Mouse (Mus musculus) embryonic fibroblast, embryonic 13.5 days (primary cell): Measurements from ENCODE around the gene Slc35e3.

Experiments used
- CTCF ChIP-seq: IDR thresholded peaks from 2 replicates; pipeline ENCODE4 v1.5.1; 2011; ENCODE audit warnings: mild to moderate bottlenecking, control low read depth, low read length, moderate library complexity, borderline replicate concordance; ENCODE audit not compliant: insufficient read depth
- POLR2A ChIP-seq: IDR thresholded peaks from 2 replicates; pipeline ENCODE4 v1.6.1; 2011; ENCODE audit warnings: low read depth, mild to moderate bottlenecking, control low read depth, low read length, moderate library complexity

DNA sequence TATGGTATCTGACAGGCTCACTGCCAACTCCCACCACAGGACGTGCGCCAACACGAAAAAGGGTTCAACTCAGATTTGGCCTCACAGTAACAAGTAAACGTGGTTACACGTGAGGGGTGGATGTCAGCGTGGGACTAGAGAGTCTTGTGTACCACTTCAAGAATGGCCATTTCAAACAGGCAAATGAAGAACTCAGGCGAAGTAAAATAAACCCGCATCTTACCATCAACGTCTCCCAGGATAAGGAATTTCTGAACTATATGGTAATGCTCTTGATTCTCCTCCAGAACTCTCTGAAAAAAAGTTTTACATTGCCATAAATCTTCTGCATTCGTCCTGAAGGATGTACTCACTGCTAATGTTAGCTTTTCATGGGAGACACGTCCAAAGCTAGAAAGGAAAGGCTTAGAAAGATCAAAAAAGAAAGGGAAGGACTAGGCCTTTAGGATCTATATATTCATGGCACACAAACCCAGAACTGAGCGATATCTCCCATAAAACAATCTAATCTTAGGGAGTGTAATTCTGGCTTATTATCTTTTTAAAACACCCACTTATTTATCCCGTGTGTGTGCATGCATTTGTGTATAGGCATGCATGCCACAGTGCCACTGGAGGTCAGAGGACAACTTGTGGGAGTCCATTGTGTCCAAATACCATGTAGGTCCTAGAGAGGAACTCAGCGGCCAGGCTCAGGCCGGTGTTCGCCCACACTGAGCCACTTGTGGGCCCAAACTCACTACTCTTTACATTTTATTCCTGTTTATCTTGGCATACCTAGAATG is 20.1 kb upstream of the Slc35e3 start:
- no peak for TF ChIP-seq CTCF
- TF ChIP-seq POLR2A = no peak
